Mouse (Mus musculus) liver, embryonic 11.5 days (tissue): ENCODE results near the gene Kcnn3. TPM values are rescaled to one million over a fixed set of nuclear protein-coding genes. Genes with fewer than 3 reads are reported as not detected.
A peak's percentile ranks its signal among the peaks of the same experiment; 100 is the strongest.

ENCODE experiments used
- ATAC-seq: fragments of 200-750 bp; cut with Nextera tagmentation; replicated peaks from 2 replicates; pipeline ENCODE4 v1.8.0; 2017; ENCODE audit warnings: moderate number of reproducible peaks, mild to moderate bottlenecking, moderate TSS enrichment, moderate library complexity; ENCODE audit not compliant: low FRiP score
- DNase-seq: peaks from one replicate; pipeline ENCODE4 v3.0.0-alpha.2; 2017; ENCODE audit warnings: low spot score
- H3K27ac ChIP-seq: fragments of 300-500 bp; sonication (generic); 2 replicates; pipeline ENCODE4 v1.5.1; 2014; ENCODE audit warnings: mild to moderate bottlenecking, low read depth, low read length, control low read depth
- H3K27me3 ChIP-seq: fragments of 300-500 bp; sonication (generic); replicated peaks from 2 replicates; pipeline ENCODE4 v1.6.1; 2014; ENCODE audit warnings: low read length, mixed read lengths; ENCODE audit not compliant: control insufficient read depth, insufficient read depth
- H3K36me3 ChIP-seq: fragments of 300-500 bp; sonication (generic); 2 replicates; pipeline ENCODE4 v1.6.1; 2014; ENCODE audit warnings: mild to moderate bottlenecking, low read length, moderate library complexity, mixed read lengths; ENCODE audit not compliant: control insufficient read depth, insufficient read depth
- H3K4me1 ChIP-seq: fragments of 300-500 bp; sonication (generic); replicated peaks from 2 replicates; pipeline ENCODE4 v1.6.1; 2014; ENCODE audit warnings: low read length, mixed read lengths; ENCODE audit not compliant: control insufficient read depth, insufficient read depth
- H3K4me2 ChIP-seq: fragments of 300-500 bp; sonication (generic); 2 replicates; pipeline ENCODE4 v1.6.1; 2014; ENCODE audit warnings: mild to moderate bottlenecking, control low read depth, moderate library complexity
- H3K4me3 ChIP-seq: fragments of 300-500 bp; sonication (generic); 2 replicates; pipeline ENCODE4 v1.5.1; 2014; ENCODE audit warnings: low read depth, low read length, control low read depth
- H3K9ac ChIP-seq: fragments of 300-500 bp; sonication (generic); 2 replicates; pipeline ENCODE4 v1.6.1; 2014; ENCODE audit warnings: low read depth, low read length, control low read depth
- H3K9me3 ChIP-seq: fragments of 300-500 bp; sonication (generic); 2 replicates; pipeline ENCODE4 v1.6.1; 2016; ENCODE audit warnings: low read length, inconsistent platforms, mixed read lengths; ENCODE audit not compliant: control insufficient read depth
- WGBS: fragments of 180-500 bp; shearing (Covaris S2); extraction: QIAGEN DNeasy Blood & Tissue Kit; methylation state at CpG from one replicate; pipeline ENCODE4 v1.1.7; 2014; 5-methylcytosine and 5-hydroxymethylcytosine counted together
- polyA plus RNA-seq: library from polyadenylated mRNA; unstranded; fragments of >200 nt; fragmentation: Nextera tagmentation; extraction: Ambion mirVana; gene quantifications from 2 replicates; pipeline ENCODE4 v1.2.1, GENCODE M21; 2014

Gene Kcnn3
- polyA plus RNA-seq, result 0.19 and 0.45 TPM in 2 replicates

DNA sequence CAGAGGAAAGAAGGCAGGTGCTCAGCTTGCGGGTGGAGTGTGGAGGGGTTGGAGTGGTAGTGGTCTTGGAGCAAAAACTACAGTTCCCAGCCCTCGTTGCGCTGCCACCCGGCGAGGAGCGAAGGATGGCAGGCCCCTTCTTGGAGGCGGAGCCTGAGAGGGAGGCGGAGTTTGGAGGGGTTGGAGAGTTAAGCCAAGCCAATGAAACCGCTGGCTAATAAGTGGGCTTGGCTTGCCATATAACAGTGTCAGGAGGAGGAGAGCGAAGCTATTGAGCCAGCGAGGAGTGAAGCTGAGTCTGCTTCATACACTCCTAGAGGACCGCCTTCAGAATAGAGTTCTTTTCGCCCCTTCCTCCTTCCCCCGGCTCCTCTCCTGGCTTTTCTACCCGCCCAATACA is at the start of gene Kcnn3:
Gene Kcnn3, plus strand, starts transcription at position 271 of the 400 bp plus-strand sequence.
- Histone ChIP-seq H3K4me3 (peak within 1 kb of the TSS; percentile 32), H3K36me3 (no peaks in the 10 kb centered on the region), H3K27me3 (peaks cover 47% of the 10 kb centered on the region), H3K27ac (no peak within 1 kb of the TSS), H3K4me1 (peaks cover 11% of the 10 kb centered on the region), H3K9ac (0 out of 2 replicates have a peak within 1 kb of the TSS, but pooled peaks have one; percentile 5), H3K9me3 (peaks cover 6% of the 10 kb centered on the region; the same call in 1 of the 2 replicates), H3K4me2 (peak within 1 kb of the TSS; percentile 77)
- under 1% methylated on average over 15 of the region's 15 CpGs for WGBS
- ATAC-seq, result peak; percentile 88
- peak; percentile 79 for DNase-seq

DNA sequence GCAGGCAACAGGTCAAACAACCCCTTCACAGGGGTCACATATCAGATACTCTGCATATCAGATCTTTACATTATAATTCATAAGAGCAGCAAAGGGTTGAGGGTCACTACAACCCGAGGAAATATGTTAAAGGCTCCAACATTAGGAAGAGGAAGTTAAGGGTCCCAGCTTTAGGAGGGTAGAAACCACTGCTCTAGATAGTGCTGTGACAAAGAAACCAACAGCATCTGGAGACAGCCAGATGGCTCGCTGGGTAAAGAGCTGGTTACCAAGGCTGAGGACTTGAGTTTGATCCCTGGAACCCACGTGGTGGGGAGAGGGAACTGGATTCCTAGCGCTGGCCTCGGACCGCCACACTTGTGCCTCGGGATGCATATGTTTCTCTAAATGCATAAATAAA is 47.7 kb upstream of the Kcnn3 start:
- H3K36me3 ChIP-seq, result 0 out of 2 replicates have a peak, but pooled peaks cover 5% of the 10 kb centered on the region
- H3K4me3 ChIP-seq, result no peak overlapping the region
- 54% methylated on average over 7 of the region's 7 CpGs for WGBS
- no peak overlapping the region for H3K4me2 ChIP-seq
- no peak overlapping the region for H3K9ac ChIP-seq
- H3K9me3 ChIP-seq, result no peaks in the 10 kb centered on the region
- H3K27me3 ChIP-seq, result no peaks in the 10 kb centered on the region
- DNase-seq (no peak), ATAC-seq (no peak)
- H3K4me1 ChIP-seq, result no peaks in the 10 kb centered on the region; the same call in 1 of the 2 replicates
- no peak overlapping the region for H3K27ac ChIP-seq

DNA sequence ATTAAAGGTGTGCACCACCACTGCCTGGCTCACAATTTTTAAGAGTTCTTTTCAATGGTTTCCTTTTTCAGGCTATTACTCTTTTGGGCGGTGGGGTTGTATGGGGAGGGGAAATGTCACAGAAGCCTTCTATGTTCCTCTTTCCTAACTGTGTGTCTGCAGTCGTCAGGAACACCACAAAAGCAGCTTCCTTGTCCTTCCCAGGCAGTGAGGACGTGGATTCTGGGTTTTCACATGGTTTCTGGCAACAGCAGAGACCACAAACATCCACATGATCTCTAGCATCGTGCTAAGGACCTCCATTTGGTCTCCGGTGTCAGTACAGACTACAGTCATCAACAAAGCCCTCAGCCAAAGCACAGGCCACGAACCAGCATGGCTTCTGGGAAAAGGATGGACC is 46.1 kb upstream of the Kcnn3 start:
- H3K27ac ChIP-seq, result no peak overlapping the region
- H3K4me1 ChIP-seq, result no peaks in the 10 kb centered on the region
- H3K4me3 ChIP-seq, result no peak overlapping the region
- H3K27me3 ChIP-seq, result no peaks in the 10 kb centered on the region
- no peak overlapping the region for H3K9ac ChIP-seq
- 55% methylated on average over 6 of the region's 6 CpGs for WGBS
- ATAC-seq (no peak), DNase-seq (no peak)
- no peak overlapping the region for H3K4me2 ChIP-seq
- no peaks in the 10 kb centered on the region for H3K9me3 ChIP-seq
- H3K36me3 ChIP-seq, result no peaks in the 10 kb centered on the region

DNA sequence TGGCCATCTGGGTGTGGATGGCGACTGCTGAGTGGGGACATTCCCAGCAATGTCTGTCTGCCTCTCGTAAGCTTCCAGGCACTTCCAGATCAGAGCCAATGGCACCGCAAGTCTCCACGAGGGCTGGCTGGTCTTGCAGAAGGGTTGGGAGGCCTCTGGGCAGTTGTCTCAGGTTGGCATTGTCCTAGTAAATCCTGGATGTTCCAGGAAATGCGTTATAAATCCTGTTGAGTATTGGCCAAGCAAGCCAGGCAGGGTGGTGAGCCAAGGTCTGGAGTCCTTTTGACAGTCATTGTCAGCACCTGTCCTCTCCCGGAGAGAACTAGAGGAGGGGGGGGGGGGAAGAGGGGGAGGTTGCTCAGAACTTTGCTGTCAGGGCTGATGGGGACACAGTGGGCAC is 40.9 kb upstream of the Kcnn3 start:
- ATAC-seq (no peak), DNase-seq (no peak)
- no peak overlapping the region for H3K27ac ChIP-seq
- no peak overlapping the region for H3K4me2 ChIP-seq
- no peak overlapping the region for H3K4me3 ChIP-seq
- no peaks in the 10 kb centered on the region for H3K36me3 ChIP-seq
- H3K9me3 ChIP-seq, result no peaks in the 10 kb centered on the region
- no peaks in the 10 kb centered on the region for H3K27me3 ChIP-seq
- WGBS, result 72% methylated on average over 6 of the region's 6 CpGs
- H3K4me1 ChIP-seq, result no peaks in the 10 kb centered on the region
- H3K9ac ChIP-seq, result no peak overlapping the region

DNA sequence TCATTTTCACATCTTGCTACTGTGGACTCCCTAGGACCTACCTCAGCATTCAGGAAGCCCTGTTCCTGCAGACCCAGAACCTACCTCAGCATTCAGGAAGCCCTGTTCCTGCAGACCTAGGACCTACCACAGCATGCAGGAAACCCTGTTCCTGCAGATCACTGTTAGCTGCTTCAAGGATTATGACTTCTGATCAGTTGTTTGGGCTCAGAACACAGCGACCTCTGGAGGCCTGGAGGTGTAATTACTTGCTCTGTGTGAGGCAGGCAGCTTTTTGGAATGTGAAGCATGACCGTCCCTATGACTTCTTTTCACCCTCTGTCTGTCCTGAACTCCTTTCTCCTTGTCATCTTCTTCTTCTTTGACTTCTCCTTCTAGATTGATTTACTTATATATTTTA is 38.5 kb upstream of the Kcnn3 start:
- Histone ChIP-seq H3K9ac (no peak overlapping the region), H3K36me3 (no peaks in the 10 kb centered on the region), H3K4me1 (no peaks in the 10 kb centered on the region), H3K4me3 (no peak overlapping the region), H3K4me2 (no peak overlapping the region), H3K27ac (no peak overlapping the region), H3K9me3 (no peaks in the 10 kb centered on the region), H3K27me3 (no peaks in the 10 kb centered on the region)
- ATAC-seq, result no peak
- DNase-seq, result no peak
- WGBS, result 45% methylated on average over 2 of the region's 2 CpGs

DNA sequence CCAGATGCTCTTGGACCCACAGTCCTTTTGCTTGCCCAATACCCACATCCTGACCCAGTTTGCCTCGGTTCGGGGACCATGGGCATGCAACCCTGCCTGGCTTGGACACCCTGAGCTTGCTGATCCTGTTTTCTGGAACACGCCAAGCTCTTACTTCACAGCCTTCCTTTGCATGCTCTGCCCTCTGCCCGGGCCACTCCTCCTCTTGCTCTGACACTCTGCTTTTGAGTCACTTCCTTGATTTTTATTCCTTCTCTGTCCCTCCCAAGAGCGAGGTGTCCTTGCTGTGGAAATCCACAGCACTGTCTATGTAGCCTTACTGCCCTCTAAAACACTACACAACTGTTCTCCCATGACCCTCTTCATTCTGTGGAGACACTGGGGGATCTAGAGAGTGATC is 37.7 kb upstream of the Kcnn3 start:
- Histone ChIP-seq H3K36me3 (no peaks in the 10 kb centered on the region), H3K4me3 (no peak overlapping the region), H3K4me1 (no peaks in the 10 kb centered on the region), H3K27me3 (no peaks in the 10 kb centered on the region; the same call in 1 of the 2 replicates), H3K27ac (no peak overlapping the region), H3K4me2 (no peak overlapping the region), H3K9me3 (no peaks in the 10 kb centered on the region), H3K9ac (no peak overlapping the region)
- DNase-seq, result no peak
- WGBS, result 82% methylated on average over 5 of the region's 5 CpGs
- ATAC-seq, result no peak

DNA sequence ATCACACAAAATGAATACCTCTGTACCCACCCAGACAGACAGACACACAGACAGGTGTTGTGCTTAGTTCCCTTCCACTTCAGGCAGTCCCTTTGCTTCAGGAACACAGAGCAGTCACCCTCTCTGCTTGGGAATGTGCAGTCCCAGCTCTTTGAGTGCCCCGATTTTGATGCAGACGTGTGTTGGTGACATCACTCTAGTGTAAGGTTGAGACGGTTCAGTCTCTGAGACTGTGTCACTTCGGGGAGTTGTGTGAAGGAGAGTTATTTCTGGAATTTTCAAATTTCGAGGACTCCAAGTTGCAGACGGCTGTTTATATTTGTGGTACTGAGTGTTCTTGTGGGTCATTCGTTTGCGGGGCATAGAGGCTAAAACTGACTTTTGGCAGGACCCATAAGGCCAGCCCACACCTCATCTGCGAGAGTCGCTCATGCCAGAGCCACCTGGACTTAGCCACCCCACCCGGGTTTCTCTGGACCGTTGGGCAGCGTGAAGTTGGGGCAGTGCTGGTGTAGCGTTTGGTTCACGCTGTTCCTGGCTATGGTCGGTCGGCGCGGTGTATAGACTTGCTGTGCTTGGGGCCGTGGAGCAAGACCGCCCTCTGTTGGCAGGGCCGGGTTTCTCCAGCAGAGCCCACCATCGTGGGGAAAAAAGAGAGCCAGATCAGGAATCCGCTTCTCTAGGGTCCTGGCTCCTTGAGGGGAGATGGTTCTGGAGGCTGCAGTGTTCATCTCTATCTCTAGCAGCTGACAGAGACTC is 35.0 kb upstream of the Kcnn3 start:
- Histone ChIP-seq H3K4me3 (no peak overlapping the region; the same call in 1 of the 2 replicates), H3K9ac (no peak overlapping the region; the same call in 1 of the 2 replicates), H3K27me3 (peaks cover 3% of the 10 kb centered on the region), H3K36me3 (no peaks in the 10 kb centered on the region), H3K4me1 (no peaks in the 10 kb centered on the region), H3K9me3 (no peaks in the 10 kb centered on the region), H3K27ac (no peak overlapping the region), H3K4me2 (peak overlapping the region; percentile 33)
- 19% methylated on average over 24 of the region's 24 CpGs for WGBS
- ATAC-seq (peak; percentile 77), DNase-seq (peak; percentile 79)

DNA sequence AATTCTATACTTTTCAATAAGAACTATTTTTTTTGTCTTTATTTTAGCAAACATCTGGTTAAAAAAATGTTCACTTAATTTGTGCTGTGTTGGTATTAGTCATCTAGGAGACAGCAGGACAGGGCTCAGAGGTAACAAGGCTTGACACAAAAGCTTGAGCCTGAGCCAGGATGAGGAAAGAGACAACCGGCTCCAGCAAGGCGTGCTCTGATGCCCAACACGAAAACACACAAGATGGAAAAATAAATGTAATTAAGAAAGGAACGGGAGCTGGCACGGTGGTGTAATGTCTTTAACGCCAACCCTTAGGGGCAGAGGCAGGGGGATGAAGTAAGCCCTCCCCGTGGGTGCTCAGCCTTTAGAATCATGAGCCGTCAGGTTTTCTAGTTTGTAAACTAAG is 33.9 kb upstream of the Kcnn3 start:
- Histone ChIP-seq H3K9ac (no peak overlapping the region), H3K4me3 (no peak overlapping the region), H3K4me1 (no peaks in the 10 kb centered on the region), H3K4me2 (no peak overlapping the region), H3K27me3 (peaks cover 3% of the 10 kb centered on the region), H3K9me3 (no peaks in the 10 kb centered on the region), H3K27ac (no peak overlapping the region), H3K36me3 (no peaks in the 10 kb centered on the region)
- ATAC-seq (no peak), DNase-seq (no peak)
- 75% methylated on average over 8 of the region's 8 CpGs for WGBS
